Mouse (Mus musculus): ENCODE results near the gene Atrx. TPM values are rescaled to one million over a fixed set of nuclear protein-coding genes. Genes with fewer than 3 reads are reported as not detected.
A peak's percentile ranks its signal among the peaks of the same experiment; 100 is the strongest.

The Atrx gene
- polyA plus RNA-seq, 1 experiment from 2014 or later, result 99.3 TPM

DNA sequence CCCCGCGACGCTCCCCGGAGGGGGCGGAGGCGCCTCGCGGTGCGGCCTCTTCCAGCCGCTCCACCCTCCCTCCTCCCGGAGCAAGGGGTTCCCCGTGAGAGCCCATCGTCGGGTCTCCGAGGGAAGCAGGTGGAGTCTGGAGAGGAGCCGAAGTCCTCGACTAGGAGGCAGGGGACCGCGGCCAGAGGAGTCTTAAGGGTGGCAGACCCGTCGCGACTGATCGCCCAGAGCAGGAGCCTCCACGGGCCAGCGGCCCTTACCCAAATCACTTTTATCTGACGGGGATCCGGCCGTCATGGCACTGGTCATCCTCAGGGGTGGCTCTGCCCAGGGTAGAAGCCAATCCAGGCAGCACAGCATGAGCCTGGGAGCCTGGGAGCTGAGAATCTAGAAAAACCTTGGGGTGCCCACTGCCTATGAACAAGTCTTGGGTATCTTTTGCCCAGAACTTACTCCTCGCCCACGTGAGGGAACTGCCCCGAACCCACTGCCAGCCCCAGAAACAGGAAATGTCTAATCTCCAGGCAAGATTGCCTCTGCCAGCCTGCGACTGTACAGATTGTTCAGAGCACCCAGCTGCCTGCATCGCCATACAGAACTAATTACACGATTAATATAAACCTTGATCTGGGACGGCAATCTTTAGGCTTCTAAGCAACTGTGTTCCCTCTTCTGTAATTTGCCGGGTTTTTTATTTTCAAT lies 164.0 kb downstream of the Atrx start:
- WGBS, result 16% methylated on average over 30 of the region's 36 CpGs
- H3K9me3 ChIP-seq (ENCODE audit: control insufficient read depth, low read length), result no peaks in the 10 kb centered on the region
- H3K4me2 ChIP-seq, result peak overlapping the region; percentile 61
- no peak for ATAC-seq (replicated peaks; ENCODE audit: low FRiP score)
- DNase-seq (ENCODE audit: low spot score), result peak; percentile 32
- H3K36me3 ChIP-seq (ENCODE audit: control insufficient read depth, insufficient read depth, low read length), result no peaks in the 10 kb centered on the region
- H3K4me1 ChIP-seq (replicated peaks; ENCODE audit: control insufficient read depth, insufficient read depth, low read length), result no peaks in the 10 kb centered on the region; the same call in 1 of the 2 replicates
- no peak overlapping the region for H3K9ac ChIP-seq (ENCODE audit: low read depth, low read length)
- H3K27ac ChIP-seq (ENCODE audit: low read depth, low read length), result no peak overlapping the region
- peaks cover 57% of the 10 kb centered on the region for H3K27me3 ChIP-seq (replicated peaks; ENCODE audit: control insufficient read depth, insufficient read depth, low read length)
- peak overlapping the region; percentile 37 for H3K4me3 ChIP-seq (ENCODE audit: low read depth, low read length)

DNA sequence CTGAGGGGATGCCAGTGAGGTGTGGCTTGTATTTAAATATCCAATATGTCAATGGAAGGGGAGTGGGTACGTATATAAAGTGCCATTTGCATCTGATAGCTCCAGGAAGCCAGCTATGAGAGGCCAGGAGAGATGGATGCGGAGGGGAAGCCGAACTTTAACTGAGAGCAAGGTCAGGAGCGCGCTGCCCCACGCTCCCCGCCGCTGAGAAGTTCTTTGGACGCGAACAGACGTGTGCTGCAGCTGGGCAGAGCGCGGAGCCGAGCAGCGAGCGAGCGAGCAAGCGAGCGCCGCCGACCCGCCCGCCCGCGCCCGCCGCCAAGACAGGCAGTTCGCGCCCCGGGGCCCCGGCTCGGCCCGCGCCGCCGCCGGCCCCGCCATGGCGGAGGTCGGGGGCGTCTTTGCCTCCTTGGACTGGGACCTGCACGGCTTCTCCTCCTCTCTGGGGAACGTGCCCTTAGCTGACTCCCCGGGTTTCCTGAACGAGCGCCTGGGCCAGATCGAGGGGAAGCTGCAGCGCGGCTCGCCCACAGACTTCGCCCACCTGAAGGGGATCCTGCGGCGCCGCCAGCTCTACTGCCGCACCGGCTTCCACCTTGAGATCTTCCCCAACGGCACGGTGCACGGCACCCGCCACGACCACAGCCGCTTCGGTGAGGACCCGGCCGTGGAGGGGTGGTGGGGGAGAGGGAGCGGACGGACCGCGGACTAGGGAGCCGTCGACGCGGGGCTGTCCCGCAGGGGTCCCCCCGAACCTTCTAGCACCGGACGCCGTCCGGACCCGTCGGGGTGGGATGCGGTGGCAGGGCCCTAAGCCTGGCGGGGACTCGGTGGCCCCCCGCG lies 164.8 kb downstream of the Atrx start, which contains the start of gene Fgf16:
Gene Fgf16, plus strand, starts transcription at position 118 of the 843 bp plus-strand sequence.
- Histone ChIP-seq H3K27ac (ENCODE audit: low read depth, low read length) (no peak within 1 kb of the TSS), H3K36me3 (ENCODE audit: control insufficient read depth, insufficient read depth, low read length) (no peaks in the 10 kb centered on the region), H3K4me3 (ENCODE audit: low read depth, low read length) (peak within 1 kb of the TSS; percentile 37), H3K9me3 (ENCODE audit: control insufficient read depth, low read length) (no peaks in the 10 kb centered on the region), H3K4me2 (peak within 1 kb of the TSS; percentile 61), H3K9ac (ENCODE audit: low read depth, low read length) (no peak within 1 kb of the TSS), H3K4me1 (replicated peaks; ENCODE audit: control insufficient read depth, insufficient read depth, low read length) (no peaks in the 10 kb centered on the region; the same call in 1 of the 2 replicates), H3K27me3 (replicated peaks; ENCODE audit: control insufficient read depth, insufficient read depth, low read length) (peaks cover 57% of the 10 kb centered on the region)
- 12% methylated on average over 50 of the region's 86 CpGs for WGBS
- DNase-seq (ENCODE audit: low spot score) (peak; percentile 37), ATAC-seq (replicated peaks; ENCODE audit: low FRiP score) (no peak)

DNA sequence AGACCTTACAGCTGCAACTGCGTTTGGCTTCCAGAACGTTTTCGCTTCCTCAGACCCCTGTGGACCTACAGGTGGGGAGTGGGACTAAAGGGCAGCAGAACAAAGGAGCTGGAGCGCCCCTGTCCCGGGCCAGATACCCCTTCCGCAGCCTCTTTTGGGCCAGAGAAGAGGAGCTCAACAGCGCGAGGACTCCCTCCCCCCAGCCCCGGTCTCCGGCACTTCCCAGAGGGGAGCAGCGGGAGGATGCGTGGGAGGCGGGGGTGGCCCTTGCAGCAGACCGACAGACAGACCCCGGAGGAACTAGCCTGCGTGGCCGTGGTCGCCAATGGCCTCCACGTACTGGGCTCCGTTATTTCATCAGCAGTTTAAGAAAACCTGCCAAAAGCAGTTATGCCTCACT lies 165.6 kb downstream of the Atrx start:
- H3K4me3 ChIP-seq (ENCODE audit: low read depth, low read length), result peak overlapping the region; percentile 37
- 15% methylated on average over 20 of the region's 20 CpGs for WGBS
- no peak overlapping the region for H3K27ac ChIP-seq (ENCODE audit: low read depth, low read length)
- H3K27me3 ChIP-seq (replicated peaks; ENCODE audit: control insufficient read depth, insufficient read depth, low read length), result peaks cover 57% of the 10 kb centered on the region
- DNase-seq (ENCODE audit: low spot score) (no peak), ATAC-seq (replicated peaks; ENCODE audit: low FRiP score) (no peak)
- H3K4me2 ChIP-seq, result peak overlapping the region; percentile 61
- no peaks in the 10 kb centered on the region; the same call in 1 of the 2 replicates for H3K4me1 ChIP-seq (replicated peaks; ENCODE audit: control insufficient read depth, insufficient read depth, low read length)
- no peaks in the 10 kb centered on the region for H3K36me3 ChIP-seq (ENCODE audit: control insufficient read depth, insufficient read depth, low read length)
- H3K9me3 ChIP-seq (ENCODE audit: control insufficient read depth, low read length), result no peaks in the 10 kb centered on the region
- no peak overlapping the region for H3K9ac ChIP-seq (ENCODE audit: low read depth, low read length)

DNA sequence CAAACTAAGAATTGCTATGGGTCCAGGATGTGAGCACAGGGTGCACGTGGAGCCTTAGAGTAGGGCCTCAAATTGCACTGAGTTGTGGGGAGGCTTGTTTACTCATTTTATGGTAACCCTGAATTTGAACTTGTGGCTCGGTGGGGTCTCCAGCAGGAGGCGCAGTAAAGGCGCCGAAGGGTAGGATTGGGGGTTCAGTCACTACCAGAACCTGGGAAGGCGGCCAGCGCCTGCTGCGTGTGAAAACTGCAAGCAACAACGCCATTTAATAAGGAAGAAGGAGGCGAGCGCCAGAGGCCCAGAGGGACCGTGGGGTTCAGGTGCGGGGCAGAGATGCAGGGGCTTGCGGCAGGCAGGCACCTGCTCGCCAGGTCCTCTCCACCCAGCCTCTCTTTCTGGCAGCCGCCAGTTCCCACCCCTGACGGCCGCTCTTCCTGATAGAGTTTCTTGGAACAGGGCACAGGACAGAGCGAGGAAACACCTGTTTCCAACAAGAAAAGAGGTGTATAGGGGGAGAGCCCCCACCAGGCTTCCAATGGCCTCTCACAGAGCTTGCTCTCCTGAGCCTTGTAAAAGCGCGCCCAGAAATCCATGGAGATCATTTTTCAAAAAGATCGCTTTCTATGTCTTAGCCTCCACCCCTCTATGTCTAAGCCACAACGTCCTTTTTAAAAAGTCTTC lies 166.2 kb downstream of the Atrx start:
- Histone ChIP-seq H3K9me3 (ENCODE audit: control insufficient read depth, low read length) (no peaks in the 10 kb centered on the region), H3K27me3 (replicated peaks; ENCODE audit: control insufficient read depth, insufficient read depth, low read length) (peaks cover 54% of the 10 kb centered on the region), H3K4me2 (peak overlapping the region; percentile 61), H3K4me1 (replicated peaks; ENCODE audit: control insufficient read depth, insufficient read depth, low read length) (no peaks in the 10 kb centered on the region; the same call in 1 of the 2 replicates), H3K4me3 (ENCODE audit: low read depth, low read length) (peak overlapping the region; percentile 37; the same call in 1 of the 2 replicates), H3K36me3 (ENCODE audit: control insufficient read depth, insufficient read depth, low read length) (no peaks in the 10 kb centered on the region), H3K27ac (ENCODE audit: low read depth, low read length) (no peak overlapping the region), H3K9ac (ENCODE audit: low read depth, low read length) (no peak overlapping the region)
- WGBS, result 16% methylated on average over 23 of the region's 23 CpGs
- ATAC-seq (replicated peaks; ENCODE audit: low FRiP score), result no peak
- DNase-seq (ENCODE audit: low spot score), result no peak

Other genes with a start within 250 kb of the Atrx start
- not detected in 2 replicates for gene Fgf16, start 165.1 kb downstream of the Atrx start, polyA plus RNA-seq (2014; fragmentation: Nextera tagmentation; extraction: Ambion mirVana)
- gene Magt1, start 82.5 kb upstream of the Atrx start, polyA plus RNA-seq (2014; fragmentation: Nextera tagmentation; extraction: Ambion mirVana), result 56.8 and 61.2 TPM in 2 replicates
- gene Cox7b, start 86.3 kb upstream of the Atrx start, polyA plus RNA-seq (2014; fragmentation: Nextera tagmentation; extraction: Ambion mirVana), result 433 and 493 TPM in 2 replicates
- gene Atp7a, start 97.9 kb upstream of the Atrx start, polyA plus RNA-seq (2014; fragmentation: Nextera tagmentation; extraction: Ambion mirVana), result 16.2 and 19.7 TPM in 2 replicates
- gene Tlr13, start 213.8 kb upstream of the Atrx start, polyA plus RNA-seq (2014; fragmentation: Nextera tagmentation; extraction: Ambion mirVana), result 0.65 and 1.1 TPM in 2 replicates